Mouse (Mus musculus) layer of hippocampus, postnatal 10 days (tissue): ENCODE results near the gene Prdm10. TPM values are rescaled to one million over a fixed set of nuclear protein-coding genes. Genes with fewer than 3 reads are reported as not detected.

Source experiments
- total RNA-seq, 2 experiments: library from RNA; stranded (reverse); gene quantifications; 2 replicates each; pipeline ENCODE4 v1.2.3; 2021

Gene Prdm10
- total RNA-seq, 2 experiments from 2014 or later, result 15.5 to 18.8 TPM

Other genes with a start within 250 kb of the Prdm10 start
- 10 to 100 TPM; 34.6 to 35.7 TPM for gene Zbtb44, start 249.9 kb upstream of the Prdm10 start, total RNA-seq
- gene St14, start 148.7 kb upstream of the Prdm10 start, total RNA-seq, result under 1 TPM; 0.74 to 0.82 TPM
- gene Aplp2, start 68.7 kb upstream of the Prdm10 start, total RNA-seq, result 100 to 1,000 TPM; 420 to 448 TPM
- 10 to 100 TPM; 35.5 to 38.3 TPM for gene Nfrkb, start 105.7 kb downstream of the Prdm10 start, total RNA-seq
- not detected for gene Tmem45b, start 183.9 kb downstream of the Prdm10 start, total RNA-seq